Mouse (Mus musculus) frontal cortex, adult (tissue): ENCODE data around the gene Vmn2r4.
"Not testable (repeated sequence)": the region's sequence is repeated elsewhere in the genome, so short reads cannot be mapped to it uniquely, and the experiment has no call there.

Source experiments
- ATAC-seq: cut with Nextera tagmentation; 2 replicates; pipeline ENCODE4 v1.9.2; 2017; ENCODE audit warnings: mild to moderate bottlenecking, moderate library complexity, mixed read lengths; ENCODE audit not compliant: low TSS enrichment

Vmn2r4 gene

DNA sequence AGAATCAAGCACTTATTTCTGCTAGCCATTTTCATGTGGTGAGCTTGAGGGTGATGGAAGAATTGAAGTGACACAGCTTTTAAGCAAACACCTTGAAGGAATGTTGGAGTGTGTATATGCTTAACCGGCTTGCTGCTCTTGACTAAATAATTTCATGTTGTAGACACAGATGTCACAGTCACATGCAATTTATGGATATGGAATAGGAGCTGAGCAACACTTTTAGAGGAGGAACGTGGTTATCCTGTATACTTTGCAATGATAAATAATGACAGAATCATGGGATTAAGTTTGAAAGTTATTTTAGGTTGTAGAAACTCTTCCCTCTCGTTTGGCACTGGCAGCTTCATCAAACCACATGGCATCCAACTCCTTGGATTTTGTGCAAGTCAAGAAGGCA, at the start of gene Vmn2r4:
Gene Vmn2r4, minus strand, starts transcription at position 101 of the 400 bp plus-strand sequence.
- not testable (repeated sequence) for ATAC-seq

DNA sequence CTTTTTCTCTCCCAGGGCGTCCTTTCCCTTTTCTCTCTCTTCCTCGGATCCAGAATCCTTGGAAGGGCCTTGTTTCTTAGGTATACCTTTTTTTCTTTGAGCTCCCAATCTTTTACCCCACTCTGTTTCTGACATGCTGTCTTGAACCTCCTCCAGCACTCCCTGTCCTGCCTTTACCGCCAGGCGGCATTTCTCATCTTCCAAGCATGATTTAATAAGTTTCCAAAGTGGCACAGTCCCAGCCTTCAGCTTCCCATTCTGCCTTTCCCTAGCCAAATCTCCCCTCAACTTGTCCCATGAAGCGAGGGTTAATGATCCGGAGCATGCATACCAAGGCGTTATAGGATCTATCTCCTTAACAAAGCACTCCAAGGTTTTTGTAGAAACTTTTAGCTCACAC, 19.1 kb upstream of the Vmn2r4 start:
- not testable (repeated sequence) for ATAC-seq

DNA sequence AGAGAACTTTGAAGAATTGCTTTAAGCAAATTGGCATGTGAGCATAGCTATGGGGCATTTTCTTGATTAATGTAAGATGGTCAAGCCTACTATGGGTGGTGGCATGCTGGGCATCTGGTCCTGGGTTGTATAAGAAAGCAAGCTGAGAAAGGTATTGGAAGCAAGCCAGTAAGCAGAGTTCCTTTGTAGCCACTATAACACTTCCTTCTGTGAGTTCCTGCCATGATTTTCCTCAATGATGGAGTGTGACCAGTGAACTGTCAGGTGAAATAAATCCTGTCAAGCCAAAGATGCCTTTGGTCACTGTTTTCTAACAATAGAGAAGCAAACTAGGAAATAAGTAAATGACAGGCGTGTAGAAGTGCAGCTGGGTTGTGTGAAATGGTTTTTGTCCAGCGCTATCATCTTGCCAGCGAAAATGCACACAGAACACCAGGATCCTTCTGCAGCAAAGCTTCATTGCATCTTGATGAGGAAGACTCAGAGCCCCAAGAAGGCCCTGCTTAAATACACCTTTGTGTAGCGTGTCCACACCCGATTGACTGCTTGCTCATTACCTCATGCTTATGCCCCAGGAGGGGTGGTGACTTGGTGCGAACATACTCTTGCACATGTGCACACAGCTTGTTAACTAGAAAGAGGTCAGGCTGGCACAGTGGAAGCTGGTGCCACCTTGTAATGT, 13.1 kb upstream of the Vmn2r4 start:
- ATAC-seq, result not testable (repeated sequence)

DNA sequence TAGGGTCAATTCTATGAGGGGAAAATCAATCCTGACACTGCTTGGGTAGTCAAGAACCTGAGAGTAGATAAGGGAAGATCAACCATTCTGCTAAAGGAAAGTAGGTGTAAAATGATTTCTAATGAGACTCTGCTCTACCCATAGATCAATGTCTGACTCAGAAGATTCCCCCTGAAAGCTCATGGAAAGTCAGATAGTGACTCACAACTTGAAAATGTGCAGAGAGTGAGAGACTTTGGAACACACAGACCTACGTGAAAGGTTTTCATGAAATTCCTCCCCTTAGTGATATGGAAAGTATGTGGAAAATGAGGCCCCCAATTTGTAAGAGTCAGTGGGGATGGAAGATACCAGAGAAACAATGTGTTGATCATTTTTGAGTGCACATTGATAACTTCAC, 7.0 kb upstream of the Vmn2r4 start:
- not testable (repeated sequence) for ATAC-seq

DNA sequence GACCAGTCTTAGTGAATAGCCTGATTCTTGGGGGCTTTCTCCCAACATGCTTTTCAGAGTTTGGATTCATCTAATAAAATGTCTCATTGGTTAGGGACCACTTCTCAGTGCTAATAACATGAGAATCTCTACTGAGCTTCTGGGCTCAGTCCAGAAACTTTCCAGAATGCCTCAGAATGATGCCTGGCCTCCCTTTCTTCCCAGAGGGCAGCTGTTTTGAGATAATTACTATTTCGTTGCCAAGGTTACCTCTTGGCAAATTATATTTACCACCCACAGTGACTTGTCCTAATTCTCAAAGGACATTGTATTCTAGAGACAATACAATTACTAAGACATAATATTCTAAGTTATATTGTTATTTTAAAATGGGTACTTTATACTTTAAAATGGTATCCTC, 2.3 kb upstream of the Vmn2r4 start:
- ATAC-seq, result not testable (repeated sequence)

- not testable (repeated sequence) for ATAC-seq
Measured at GRCm38 (mm10) chr3:64414253-64414652, 915 bp downstream of the Vmn2r4 start.

DNA sequence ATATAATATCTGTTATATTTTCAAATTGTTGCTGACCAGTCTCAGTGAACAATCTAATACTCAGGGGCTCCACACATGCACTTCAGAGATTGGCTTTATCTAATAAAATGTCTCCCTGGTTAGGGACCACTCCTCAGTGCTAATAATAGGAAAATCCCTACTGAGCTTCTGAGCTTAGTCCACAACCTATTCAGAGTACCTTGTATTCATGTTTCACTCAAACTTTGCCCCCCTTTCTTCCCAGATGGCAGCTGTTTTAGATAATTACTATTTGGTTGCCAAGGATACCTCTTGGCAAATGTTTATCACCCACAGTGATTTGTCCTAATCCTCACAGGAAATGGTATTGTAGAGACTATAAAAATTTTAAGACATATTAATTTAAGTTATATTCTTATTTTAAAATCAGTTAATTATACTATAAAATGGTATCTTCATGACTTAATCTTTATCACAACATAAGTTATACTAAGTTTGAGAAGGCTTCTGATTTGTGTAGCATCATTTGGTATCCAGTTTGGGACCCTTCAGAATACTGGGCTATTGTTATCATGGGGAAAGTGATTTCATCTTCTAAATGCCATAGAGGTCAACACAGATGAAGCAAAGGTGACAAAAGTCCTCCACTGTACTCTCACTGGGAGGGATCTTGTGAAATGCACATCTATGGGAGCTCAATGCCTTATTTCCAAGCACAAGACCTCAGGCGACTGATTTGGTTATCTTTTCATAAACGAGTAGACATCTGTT, 55.7 kb downstream of the Vmn2r4 start:
- no peak for ATAC-seq
